Mouse (Mus musculus) hindbrain, embryonic 14.5 days (tissue): ENCODE data around the gene Cdc14a. TPM values are rescaled to one million over a fixed set of nuclear protein-coding genes. Genes with fewer than 3 reads are reported as not detected.

Experiments used
- ATAC-seq: fragments of 200-750 bp; cut with Nextera tagmentation; 2 replicates; pipeline ENCODE4 v1.8.0; 2017; ENCODE audit warnings: moderate number of reproducible peaks, mild to moderate bottlenecking, moderate TSS enrichment, moderate library complexity; ENCODE audit not compliant: low FRiP score
- DNase-seq: peaks from one replicate; pipeline ENCODE4 v3.0.0-alpha.2; 2015; ENCODE audit warnings: low spot score
- H3K27ac ChIP-seq: fragments of 300-500 bp; sonication (generic); 2 replicates; pipeline ENCODE4 v1.5.1; 2014; ENCODE audit warnings: mild to moderate bottlenecking, moderate library complexity
- H3K27me3 ChIP-seq: fragments of 300-500 bp; sonication (generic); 2 replicates; pipeline ENCODE4 v1.6.1; 2014; ENCODE audit warnings: mild to moderate bottlenecking, low read length, mixed read lengths; ENCODE audit not compliant: control insufficient read depth, insufficient read depth
- H3K36me3 ChIP-seq: fragments of 300-500 bp; sonication (generic); replicated peaks from 2 replicates; pipeline ENCODE4 v1.6.1; 2014; ENCODE audit not compliant: control insufficient read depth, insufficient read depth
- H3K4me1 ChIP-seq: fragments of 300-500 bp; sonication (generic); replicated peaks from 2 replicates; pipeline ENCODE4 v1.6.1; 2014; ENCODE audit warnings: antibody characterized with exemption, low read length, mixed read lengths; ENCODE audit not compliant: control insufficient read depth, insufficient read depth
- H3K4me2 ChIP-seq: fragments of 300-500 bp; sonication (generic); replicated peaks from 2 replicates; pipeline ENCODE4 v1.6.1; 2014; ENCODE audit warnings: mild to moderate bottlenecking, moderate library complexity
- H3K4me3 ChIP-seq: fragments of 300-500 bp; sonication (generic); replicated peaks from 2 replicates; pipeline ENCODE4 v1.5.1; 2014; ENCODE audit warnings: mild to moderate bottlenecking, low read length
- H3K9ac ChIP-seq: fragments of 300-500 bp; sonication (generic); 2 replicates; pipeline ENCODE4 v1.6.1; 2014
- H3K9me3 ChIP-seq: fragments of 300-500 bp; sonication (generic); 2 replicates; pipeline ENCODE4 v1.6.1; 2016; ENCODE audit warnings: low read length; ENCODE audit not compliant: control insufficient read depth
- WGBS: fragments of 180-500 bp; shearing (Covaris S2); extraction: QIAGEN DNeasy Blood & Tissue Kit; methylation state at CpG from one replicate; pipeline ENCODE4 v1.1.7; 2014; 5-methylcytosine and 5-hydroxymethylcytosine counted together
- polyA plus RNA-seq: library from polyadenylated mRNA; unstranded; fragments of >200 nt; fragmentation: Nextera tagmentation; extraction: Ambion mirVana; gene quantifications from 2 replicates; pipeline ENCODE4 v1.2.1, GENCODE M21; 2014

Gene Cdc14a
- polyA plus RNA-seq, 1 experiment from 2014 or later: 4.1 TPM

DNA sequence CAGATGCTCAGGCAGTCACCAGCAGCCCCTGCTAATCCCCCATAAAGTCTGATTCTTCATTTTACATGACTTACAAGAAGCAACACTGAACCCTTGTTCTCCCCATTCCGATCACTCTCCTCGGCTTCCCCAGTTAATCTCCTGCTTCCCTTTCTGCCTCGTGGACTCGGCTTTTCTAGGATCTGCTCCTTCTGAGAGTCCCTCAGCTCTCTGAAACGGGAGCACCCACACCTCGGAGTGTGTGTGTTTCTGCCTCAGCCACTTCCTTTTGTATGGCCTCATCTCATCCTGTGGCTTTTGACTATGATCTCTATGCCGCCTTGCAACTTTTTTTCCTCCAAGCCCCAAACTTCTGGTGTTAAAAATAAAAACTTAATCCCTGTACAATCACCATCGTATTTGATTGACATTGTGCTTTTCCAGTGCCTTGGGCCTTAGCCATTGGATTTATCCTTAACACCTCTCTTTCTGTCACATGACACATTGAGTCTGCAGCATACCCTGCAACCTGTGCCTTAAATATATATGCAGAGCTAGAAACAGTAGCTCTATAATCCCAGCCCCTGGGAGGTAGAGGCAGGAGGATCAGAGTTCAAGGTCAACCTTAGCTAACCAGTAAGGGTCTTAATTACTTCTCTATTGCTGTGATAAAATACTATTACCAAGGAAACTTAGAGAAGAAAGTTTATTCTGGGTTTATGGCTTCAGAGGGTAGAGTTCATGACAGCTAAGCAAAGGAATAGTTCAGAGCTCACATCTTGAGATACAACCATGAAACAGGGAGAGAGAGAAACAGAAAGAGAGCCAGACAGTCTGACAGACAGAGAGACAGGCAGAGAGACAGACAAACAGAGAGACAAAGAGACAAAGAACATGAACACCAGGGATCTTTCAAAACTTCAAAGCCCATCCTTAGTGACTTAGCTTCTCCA, 16.5 kb upstream of the Cdc14a start:
- Histone ChIP-seq H3K9ac (no peak overlapping the region), H3K4me1 (no peaks in the 10 kb centered on the region), H3K4me2 (no peak overlapping the region), H3K27ac (no peak overlapping the region), H3K36me3 (no peaks in the 10 kb centered on the region), H3K4me3 (no peak overlapping the region), H3K9me3 (no peaks in the 10 kb centered on the region), H3K27me3 (no peaks in the 10 kb centered on the region)
- 78% methylated on average over 8 of the region's 8 CpGs for WGBS
- DNase-seq: no peak
- ATAC-seq: no peak

DNA sequence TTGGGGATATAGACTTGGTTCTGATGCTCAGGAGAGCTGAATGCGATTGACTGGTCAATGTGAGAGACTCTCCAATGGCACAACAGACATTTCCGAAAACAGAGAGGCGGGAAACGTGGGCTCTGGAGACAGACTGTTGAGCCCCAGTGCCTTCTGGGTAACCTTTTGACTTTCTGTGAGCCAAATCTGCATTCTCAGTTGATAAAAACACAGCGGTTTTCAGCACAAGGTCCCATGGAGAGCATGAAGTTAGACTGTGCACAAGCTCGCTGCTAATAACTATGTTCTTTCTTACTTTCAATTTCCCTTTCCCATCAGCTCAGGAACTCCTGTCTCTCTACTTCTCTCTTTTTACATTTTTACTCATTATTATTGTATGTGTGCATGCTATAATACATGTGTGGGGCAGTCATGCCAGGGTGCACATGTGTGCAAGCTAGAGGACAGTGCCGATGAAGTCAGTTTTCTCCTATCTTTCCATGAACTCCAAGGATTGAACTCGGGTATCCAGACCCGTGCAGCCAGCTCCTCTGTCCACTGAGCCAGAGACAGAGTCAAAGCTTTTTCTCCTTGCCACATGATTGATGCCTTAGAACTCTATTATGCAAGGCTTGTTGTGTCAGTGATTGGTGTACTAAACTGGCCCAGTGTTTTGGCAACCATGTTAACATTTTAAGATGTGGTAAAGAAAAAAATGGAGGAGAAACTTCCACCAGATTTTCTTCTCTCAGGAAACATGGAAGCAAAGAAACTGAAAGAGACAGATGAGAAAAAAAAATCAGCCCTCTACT, 13.2 kb upstream of the Cdc14a start:
- no peak overlapping the region for H3K4me3 ChIP-seq
- H3K27me3 ChIP-seq: no peaks in the 10 kb centered on the region
- WGBS: 87% methylated on average over 9 of the region's 9 CpGs
- no peak overlapping the region for H3K27ac ChIP-seq
- no peak overlapping the region for H3K4me2 ChIP-seq
- H3K9ac ChIP-seq: no peak overlapping the region
- DNase-seq: no peak
- no peaks in the 10 kb centered on the region for H3K4me1 ChIP-seq
- no peaks in the 10 kb centered on the region for H3K36me3 ChIP-seq
- H3K9me3 ChIP-seq: no peaks in the 10 kb centered on the region
- ATAC-seq: no peak

DNA sequence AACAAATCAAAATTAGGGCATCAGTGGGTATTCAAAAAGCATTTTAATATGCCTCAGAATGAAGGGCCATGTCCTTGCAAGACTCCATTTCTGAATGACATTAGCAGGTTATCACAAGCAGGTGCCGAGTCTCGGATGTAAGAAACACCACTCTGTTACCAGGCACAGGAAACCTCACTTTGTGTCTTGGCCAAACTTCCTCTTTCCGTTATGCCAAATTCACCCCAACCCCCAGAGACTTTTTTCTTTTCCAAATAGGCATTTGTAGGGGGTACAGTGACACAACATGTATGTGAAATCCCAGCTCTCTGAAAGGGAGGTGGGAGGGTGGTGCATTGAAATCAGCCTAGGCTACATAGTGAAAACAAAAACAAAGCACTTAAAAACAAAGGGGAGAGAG, 12.3 kb upstream of the Cdc14a start:
- ATAC-seq (no peak), DNase-seq (no peak)
- Histone ChIP-seq H3K27me3 (no peaks in the 10 kb centered on the region), H3K36me3 (no peaks in the 10 kb centered on the region), H3K9me3 (no peaks in the 10 kb centered on the region), H3K9ac (no peak overlapping the region), H3K27ac (no peak overlapping the region), H3K4me1 (no peaks in the 10 kb centered on the region), H3K4me2 (no peak overlapping the region), H3K4me3 (no peak overlapping the region)
- WGBS: 86% methylated on average over 3 of the region's 3 CpGs

DNA sequence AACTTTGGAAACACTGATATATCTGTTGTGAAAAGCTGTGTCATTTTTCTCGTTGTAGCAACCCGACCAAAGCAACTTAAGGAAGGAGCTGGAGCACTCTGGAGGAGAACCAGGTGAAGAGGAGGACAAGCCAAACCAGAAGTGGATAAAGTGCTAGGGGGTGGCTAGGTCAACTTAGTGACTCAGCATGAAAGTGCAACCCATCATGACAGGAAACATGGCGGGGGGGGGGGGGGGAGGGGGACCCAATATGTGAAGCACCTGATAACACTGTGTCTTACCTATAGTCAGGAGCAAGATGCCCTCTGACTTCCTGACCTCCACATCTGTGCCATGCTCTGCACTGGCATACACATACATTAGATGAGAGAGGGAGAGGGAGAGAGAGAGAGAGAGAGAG, 10.9 kb upstream of the Cdc14a start:
- ATAC-seq (no peak), DNase-seq (no peak)
- Histone ChIP-seq H3K9me3 (no peaks in the 10 kb centered on the region), H3K4me1 (no peaks in the 10 kb centered on the region), H3K36me3 (no peaks in the 10 kb centered on the region), H3K27ac (no peak overlapping the region), H3K9ac (no peak overlapping the region), H3K27me3 (no peaks in the 10 kb centered on the region), H3K4me2 (no peak overlapping the region), H3K4me3 (no peak overlapping the region)
- 91% methylated on average over 2 of the region's 3 CpGs for WGBS

DNA sequence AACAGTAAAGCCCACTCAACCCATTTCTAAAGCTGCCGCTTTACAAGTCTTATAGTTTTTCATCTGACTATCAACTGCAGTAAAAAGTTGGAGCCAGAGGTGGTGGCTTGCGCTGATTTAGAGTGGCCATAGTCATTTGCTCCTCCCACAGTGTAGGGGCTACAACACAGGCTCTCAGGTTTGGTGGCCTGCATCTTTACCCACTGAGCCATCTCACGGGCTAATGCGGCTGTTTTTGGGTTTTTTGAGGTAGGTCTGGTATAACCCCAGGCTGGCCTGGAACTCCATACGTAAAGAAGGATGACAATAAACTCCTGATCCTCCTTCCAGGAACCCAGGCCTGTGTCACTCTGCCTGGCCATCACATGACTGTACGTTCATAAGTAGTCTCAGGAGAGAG, 2.1 kb upstream of the Cdc14a start:
- Histone ChIP-seq H3K27ac (no peak overlapping the region), H3K4me3 (no peak overlapping the region), H3K36me3 (no peaks in the 10 kb centered on the region), H3K27me3 (no peaks in the 10 kb centered on the region), H3K4me1 (peaks cover 11% of the 10 kb centered on the region), H3K9me3 (no peaks in the 10 kb centered on the region), H3K9ac (no peak overlapping the region), H3K4me2 (no peak overlapping the region)
- ATAC-seq (no peak), DNase-seq (no peak)
- 95% methylated on average over 6 of the region's 6 CpGs for WGBS

DNA sequence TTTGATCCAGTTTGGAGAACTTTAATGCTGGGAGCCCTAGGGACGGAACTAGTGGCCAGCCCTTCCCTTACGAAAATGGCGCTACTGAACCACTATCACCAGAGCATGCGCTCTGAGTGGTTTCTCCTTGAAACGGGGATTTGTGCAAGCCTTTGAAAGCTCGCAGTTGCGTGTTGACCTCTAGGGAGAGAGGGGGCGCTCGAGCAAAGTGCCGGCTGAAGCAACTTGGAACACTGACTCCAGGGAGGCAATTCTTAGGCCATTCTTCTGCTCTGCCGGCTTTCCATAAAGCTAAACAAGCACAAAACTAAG, 1.1 kb upstream of the Cdc14a start:
- Histone ChIP-seq H3K9ac (peak overlapping the region; percentile 70), H3K36me3 (no peaks in the 10 kb centered on the region), H3K4me2 (peak overlapping the region; percentile 78), H3K27ac (peak overlapping the region; percentile 83), H3K9me3 (no peaks in the 10 kb centered on the region), H3K27me3 (no peaks in the 10 kb centered on the region), H3K4me1 (peaks cover 11% of the 10 kb centered on the region), H3K4me3 (peak overlapping the region; percentile 70)
- ATAC-seq (peak; percentile 41; the same call in 1 of the 2 replicates), DNase-seq (peak; percentile 84)
- WGBS: 0% methylated on average over 11 of the region's 11 CpGs

DNA sequence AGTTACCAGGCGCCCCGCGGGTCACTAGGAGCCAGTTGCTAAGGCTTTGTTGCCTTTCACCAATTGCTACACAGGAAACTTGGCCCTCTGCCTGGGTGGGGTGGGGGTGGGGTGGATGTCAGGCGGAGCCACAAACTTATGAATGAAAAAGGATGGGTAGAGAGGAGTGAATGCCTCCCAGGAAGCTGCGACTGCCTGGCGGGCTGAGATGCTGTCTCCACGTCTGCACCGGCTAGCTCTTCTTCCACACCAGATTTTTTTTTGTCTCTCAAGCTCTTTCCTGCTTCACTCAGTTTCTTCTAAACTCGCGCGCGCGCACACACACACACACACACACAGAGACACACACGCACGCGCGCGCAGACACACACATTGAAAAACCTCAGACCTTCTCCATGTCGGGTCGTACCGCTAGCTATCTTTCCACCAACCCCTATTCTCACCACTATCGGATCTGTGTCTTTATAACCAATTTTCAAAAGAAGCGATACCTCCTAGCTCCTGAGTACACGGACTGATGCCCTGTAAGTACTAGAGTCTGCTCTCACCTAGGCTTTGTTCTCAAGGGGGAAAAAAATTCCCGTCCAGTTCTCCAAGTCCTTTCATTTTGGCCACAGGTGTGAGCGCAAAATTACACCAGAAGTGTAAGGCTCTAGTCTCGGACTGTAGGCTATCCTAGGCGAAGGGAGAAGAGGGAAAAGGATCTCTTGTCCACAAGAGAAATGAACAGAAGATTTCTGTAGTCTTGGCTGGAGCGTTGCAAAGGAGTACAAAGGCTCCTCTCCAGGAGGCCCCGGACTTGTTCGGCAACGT, 534 bp upstream of the Cdc14a start:
- ATAC-seq: peak; percentile 18
- Histone ChIP-seq H3K4me1 (peaks cover 11% of the 10 kb centered on the region), H3K27ac (peak overlapping the region; percentile 83), H3K4me3 (peak overlapping the region; percentile 70), H3K9ac (peak overlapping the region; percentile 70), H3K9me3 (no peaks in the 10 kb centered on the region), H3K27me3 (no peaks in the 10 kb centered on the region), H3K36me3 (no peaks in the 10 kb centered on the region), H3K4me2 (peak overlapping the region; percentile 78)
- under 1% methylated on average over 32 of the region's 32 CpGs for WGBS
- DNase-seq: peak; percentile 58

DNA sequence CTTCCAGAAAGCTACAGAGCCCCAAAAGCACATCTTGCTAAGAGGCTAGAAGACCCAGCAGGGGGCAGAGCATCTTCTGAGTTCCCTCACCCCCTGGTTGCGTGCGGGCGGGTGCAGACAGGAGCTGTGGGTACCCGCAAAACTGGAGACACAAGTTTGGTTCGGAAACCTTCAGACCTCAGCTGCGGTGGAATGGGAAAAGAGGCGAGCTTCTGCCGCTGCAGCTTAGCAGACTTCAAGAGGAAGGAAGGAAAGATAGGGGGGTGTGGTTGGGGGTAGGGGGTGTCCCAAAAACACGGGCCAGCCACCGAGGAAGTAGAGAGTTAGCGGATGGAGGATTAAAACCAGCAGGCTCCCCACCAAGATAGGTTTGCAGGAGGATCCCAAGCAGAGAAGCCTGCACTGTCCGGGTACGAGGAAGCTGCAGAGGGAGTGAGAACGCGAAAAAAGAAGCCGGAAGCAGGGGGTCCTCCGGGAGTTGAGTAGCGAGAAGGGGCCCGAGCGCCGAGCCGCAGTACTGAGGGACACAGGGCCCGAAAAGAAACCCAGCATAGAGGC, 958 bp downstream of the Cdc14a start:
- Histone ChIP-seq H3K9me3 (no peaks in the 10 kb centered on the region), H3K36me3 (no peaks in the 10 kb centered on the region), H3K4me2 (peak overlapping the region; percentile 78), H3K4me3 (peak overlapping the region; percentile 70), H3K9ac (peak overlapping the region; percentile 70), H3K4me1 (peaks cover 11% of the 10 kb centered on the region), H3K27ac (peak overlapping the region; percentile 83; the same call in 1 of the 2 replicates), H3K27me3 (no peaks in the 10 kb centered on the region)
- DNase-seq: peak; percentile 74
- peak; percentile 26; the same call in 1 of the 2 replicates for ATAC-seq
- WGBS: under 1% methylated on average over 23 of the region's 23 CpGs
